Mouse (Mus musculus) spleen, adult 2 months (tissue): Measurements from ENCODE around the gene Mink1.

Source experiments
- CTCF ChIP-seq: fragments of 200-500 bp; IDR thresholded peaks from 2 replicates; pipeline ENCODE4 v1.5.1; 2011; ENCODE audit warnings: mild to moderate bottlenecking, inconsistent platforms; ENCODE audit not compliant: insufficient read depth, insufficient read length, insufficient replicate concordance; ENCODE audit errors: extremely low read depth
- POLR2A ChIP-seq: fragments of 200-500 bp; IDR thresholded peaks from 2 replicates; pipeline ENCODE4 v1.6.1; 2011; ENCODE audit warnings: low read depth, low read length, inconsistent platforms

- TF ChIP-seq CTCF (no peak), POLR2A (no peak)
Measured at GRCm38 (mm10) chr11:70638293-70638692, 75.6 kb downstream of the Mink1 start.
